Mouse (Mus musculus) spleen, adult 2 months (tissue): ENCODE data around the gene Pcsk4. TPM values are rescaled to one million over a fixed set of nuclear protein-coding genes. Genes with fewer than 3 reads are reported as not detected.

Source experiments
- DNase-seq, 2 experiments: peaks; one replicate each; pipeline versions ENCODE4 v3.0.0 to v3.0.0-alpha.2; 2012 to 2021; ENCODE audit warnings: low spot score in 2 of 2, low read depth in 1 of 2
- H3K27ac ChIP-seq: fragments of 200-500 bp; 2 replicates; pipeline ENCODE4 v1.5.1; 2012; ENCODE audit warnings: low read length, inconsistent platforms; ENCODE audit not compliant: insufficient read depth
- H3K27me3 ChIP-seq: fragments of 200-500 bp; 2 replicates; pipeline ENCODE4 v1.6.1; 2012; ENCODE audit warnings: mild to moderate bottlenecking, moderate library complexity, low read length, inconsistent platforms; ENCODE audit not compliant: control insufficient read depth, insufficient read depth
- H3K36me3 ChIP-seq: fragments of 200-500 bp; 2 replicates; pipeline ENCODE4 v1.6.1; 2012; ENCODE audit warnings: mild to moderate bottlenecking, low read length, inconsistent platforms; ENCODE audit not compliant: control insufficient read depth, insufficient read depth
- H3K4me1 ChIP-seq: fragments of 200-500 bp; 2 replicates; pipeline ENCODE4 v1.6.1; 2011; ENCODE audit warnings: inconsistent platforms; ENCODE audit not compliant: control insufficient read depth, insufficient read depth, insufficient read length
- H3K4me3 ChIP-seq: fragments of 200-500 bp; 2 replicates; pipeline ENCODE4 v1.5.1; 2011; ENCODE audit warnings: mild to moderate bottlenecking, inconsistent platforms; ENCODE audit not compliant: insufficient read depth, insufficient read length; ENCODE audit errors: extremely low read depth
- CTCF ChIP-seq: fragments of 200-500 bp; IDR thresholded peaks from 2 replicates; pipeline ENCODE4 v1.5.1; 2011; ENCODE audit warnings: mild to moderate bottlenecking, inconsistent platforms; ENCODE audit not compliant: insufficient read depth, insufficient read length, insufficient replicate concordance; ENCODE audit errors: extremely low read depth
- POLR2A ChIP-seq: fragments of 200-500 bp; IDR thresholded peaks from 2 replicates; pipeline ENCODE4 v1.6.1; 2011; ENCODE audit warnings: low read depth, low read length, inconsistent platforms
- WGBS: fragments of 180-500 bp; shearing (Covaris S2); methylation state at CpG from one replicate; pipeline ENCODE4 v1.1.7; 2018; 5-methylcytosine and 5-hydroxymethylcytosine counted together
- polyA plus RNA-seq: library from polyadenylated mRNA; depleted of rRNA; stranded (reverse); fragments of >200 nt; gene quantifications from 2 replicates; pipeline ENCODE4 v1.2.3, GENCODE M21; 2012

The Pcsk4 gene
- polyA plus RNA-seq, 1 experiment: 6.2 TPM

GRCm38 (mm10) chr10:80323261-80324119 lies 5.8 kb downstream of the Pcsk4 start:
- no peaks in the 10 kb centered on the region for H3K27me3 ChIP-seq
- H3K4me3 ChIP-seq: peak overlapping the region; percentile 76
- H3K36me3 ChIP-seq: peaks cover 6% of the 10 kb centered on the region
- WGBS: 1% methylated on average over 44 of the region's 46 CpGs
- TF ChIP-seq CTCF (no peak), POLR2A (no peak)
- H3K4me1 ChIP-seq: peaks cover 33% of the 10 kb centered on the region
- peak in 1 of 2 experiments; percentile 70 for DNase-seq
- H3K27ac ChIP-seq: no peak overlapping the region

GRCm38 (mm10) chr10:80322811-80323211 lies 6.5 kb downstream of the Pcsk4 start:
- Histone ChIP-seq H3K4me3 (peak overlapping the region; percentile 76; the same call in 1 of the 2 replicates), H3K36me3 (peaks cover 11% of the 10 kb centered on the region), H3K27ac (no peak overlapping the region), H3K4me1 (peaks cover 33% of the 10 kb centered on the region), H3K27me3 (no peaks in the 10 kb centered on the region)
- WGBS: 2% methylated on average over 27 of the region's 28 CpGs
- no peak for DNase-seq
- TF ChIP-seq POLR2A (no peak), CTCF (no peak)

- peaks cover 13% of the 10 kb centered on the region for H3K36me3 ChIP-seq
- peaks cover 33% of the 10 kb centered on the region for H3K4me1 ChIP-seq
- no peaks in the 10 kb centered on the region for H3K27me3 ChIP-seq
- no peak overlapping the region for H3K4me3 ChIP-seq
- no peak overlapping the region for H3K27ac ChIP-seq
- TF ChIP-seq POLR2A (no peak), CTCF (no peak)
- no peak for DNase-seq
- 94% methylated on average over 20 of the region's 21 CpGs for WGBS
These were observed 7.4 kb downstream of the Pcsk4 start for GRCm38 (mm10) chr10:80321670-80322581.

GRCm38 (mm10) chr10:80321014-80321669 lies 8.2 kb downstream of the Pcsk4 start:
- WGBS: 46% methylated on average over 6 of the region's 6 CpGs
- Histone ChIP-seq H3K4me1 (peaks cover 33% of the 10 kb centered on the region), H3K27me3 (no peaks in the 10 kb centered on the region), H3K4me3 (no peak overlapping the region), H3K36me3 (peaks cover 13% of the 10 kb centered on the region), H3K27ac (peak overlapping the region; percentile 34)
- no peak for DNase-seq
- no peak for TF ChIP-seq CTCF
- no peak for TF ChIP-seq POLR2A

GRCm38 (mm10) chr10:80320340-80320760 lies 8.9 kb downstream of the Pcsk4 start, which contains the start of gene 2310011J03Rik:
Gene 2310011J03Rik, minus strand, starts transcription at chr10:80320537.
- Histone ChIP-seq H3K27me3 (no peaks in the 10 kb centered on the region; the same call in 1 of the 2 replicates), H3K4me1 (peaks cover 33% of the 10 kb centered on the region)
- under 1% methylated on average over 34 of the region's 34 CpGs for WGBS

GRCm38 (mm10) chr10:80317011-80317410 lies 12.3 kb downstream of the Pcsk4 start:
- Histone ChIP-seq H3K4me1 (peaks cover 39% of the 10 kb centered on the region), H3K27ac (no peak overlapping the region), H3K36me3 (peaks cover 13% of the 10 kb centered on the region), H3K27me3 (no peaks in the 10 kb centered on the region; the same call in 1 of the 2 replicates), H3K4me3 (no peak overlapping the region)
- DNase-seq: no peak
- 52% methylated on average over 10 of the region's 10 CpGs for WGBS
- TF ChIP-seq POLR2A: no peak

More at GRCm38 (mm10) chr10:80320340-80320760, 8.9 kb downstream of the Pcsk4 start, which contains the start of gene 2310011J03Rik:
- peak; percentile 86 for TF ChIP-seq POLR2A
- no peak for TF ChIP-seq CTCF
- peak within 1 kb of the TSS; percentile 73 for H3K27ac ChIP-seq
- peaks cover 13% of the 10 kb centered on the region for H3K36me3 ChIP-seq
- peak within 1 kb of the TSS; percentile 77 for H3K4me3 ChIP-seq
- DNase-seq: peak; percentile 80 to 90
